Mouse (Mus musculus) ES-E14 (cell line): ENCODE data around the gene Cfap61. TPM values are rescaled to one million over a fixed set of nuclear protein-coding genes. Genes with fewer than 3 reads are reported as not detected.

Experiments
- DNase-seq: peaks from one replicate; pipeline ENCODE4 v3.0.0-alpha.2; 2013; ENCODE audit warnings: low read depth, low spot score
- H3K27ac ChIP-seq: 2 replicates; pipeline ENCODE4 v1.5.1; 2012; ENCODE audit warnings: low read depth, mild to moderate bottlenecking, low read length, moderate library complexity, mixed read lengths; ENCODE audit not compliant: poor library complexity, insufficient read depth, severe bottlenecking
- H3K36me3 ChIP-seq: 2 replicates; pipeline ENCODE4 v1.6.1; 2012; ENCODE audit warnings: mild to moderate bottlenecking, low read length, moderate library complexity, mixed read lengths; ENCODE audit not compliant: control insufficient read depth, poor library complexity, insufficient read depth, severe bottlenecking
- H3K4me1 ChIP-seq, 2 experiments: fragments of 150-350 bp in 1 of 2; sonication (generic) in 1 of 2; 2 replicates each; pipeline ENCODE4 v1.6.1; 2012; ENCODE audit warnings: low read length in 2 of 2, mild to moderate bottlenecking in 1 of 2, mixed read lengths in 1 of 2; ENCODE audit not compliant: control insufficient read depth in 2 of 2, insufficient read depth in 2 of 2, poor library complexity in 1 of 2
- H3K4me3 ChIP-seq, 2 experiments: fragments of 150-350 bp in 1 of 2; sonication (generic) in 1 of 2; 2 replicates each; pipeline ENCODE4 v1.5.1; 2012; ENCODE audit warnings: low read length in 2 of 2, low read depth in 1 of 2, mild to moderate bottlenecking in 1 of 2, mixed read lengths in 1 of 2; ENCODE audit not compliant: insufficient read depth in 1 of 2, poor library complexity in 1 of 2, severe bottlenecking in 1 of 2
- H3K9ac ChIP-seq: 2 replicates; pipeline ENCODE4 v1.6.1; 2012; ENCODE audit warnings: low read depth, mild to moderate bottlenecking, low read length, mixed read lengths; ENCODE audit not compliant: poor library complexity, insufficient read depth, severe bottlenecking
- H3K9me3 ChIP-seq: fragments of 150-350 bp; sonication (generic); 2 replicates; pipeline ENCODE4 v1.6.1; 2012; ENCODE audit warnings: low read depth, mild to moderate bottlenecking, low read length; ENCODE audit not compliant: control insufficient read depth, insufficient read depth
- CHD2 ChIP-seq: IDR thresholded peaks from 2 replicates; pipeline ENCODE4 v1.6.1; 2014; ENCODE audit warnings: mild to moderate bottlenecking, low read depth, low read length, inconsistent platforms
- HCFC1 ChIP-seq: IDR thresholded peaks from 2 replicates; pipeline ENCODE4 v1.6.1; 2012; ENCODE audit warnings: low read length, inconsistent platforms, borderline replicate concordance; ENCODE audit not compliant: insufficient read depth
- MAFK ChIP-seq: IDR thresholded peaks from 2 replicates; pipeline ENCODE4 v1.6.1; 2014; ENCODE audit warnings: mild to moderate bottlenecking, low read depth, low read length, inconsistent platforms; ENCODE audit not compliant: insufficient read depth
- ZC3H11A ChIP-seq: IDR thresholded peaks from 2 replicates; pipeline ENCODE4 v1.6.1; 2012; ENCODE audit warnings: low read depth, mild to moderate bottlenecking, inconsistent platforms, low read length, borderline replicate concordance
- ZNF384 ChIP-seq: IDR thresholded peaks from 2 replicates; pipeline ENCODE4 v1.6.1; 2012; ENCODE audit warnings: low read depth, low read length, inconsistent platforms
- in situ Hi-C, 2 experiments: fragments of 600-800 bp; cut with MboI; formaldehyde crosslinking; loops; one replicate each; pipeline ENCODE4 v1.15.1; 2025; ENCODE audit warnings: low sequenced_read_pairs in 2 of 2, inconsistent platforms in 1 of 2; ENCODE audit not compliant: unreplicated experiment in 2 of 2
- total RNA-seq: library from RNA; depleted of rRNA; stranded (reverse); fragments of 300-350 nt; gene quantifications from 2 replicates; pipeline ENCODE4 v1.2.3, GENCODE M21; 2012

Cfap61 gene
- total RNA-seq, 1 experiment: 0.45 TPM

DNA sequence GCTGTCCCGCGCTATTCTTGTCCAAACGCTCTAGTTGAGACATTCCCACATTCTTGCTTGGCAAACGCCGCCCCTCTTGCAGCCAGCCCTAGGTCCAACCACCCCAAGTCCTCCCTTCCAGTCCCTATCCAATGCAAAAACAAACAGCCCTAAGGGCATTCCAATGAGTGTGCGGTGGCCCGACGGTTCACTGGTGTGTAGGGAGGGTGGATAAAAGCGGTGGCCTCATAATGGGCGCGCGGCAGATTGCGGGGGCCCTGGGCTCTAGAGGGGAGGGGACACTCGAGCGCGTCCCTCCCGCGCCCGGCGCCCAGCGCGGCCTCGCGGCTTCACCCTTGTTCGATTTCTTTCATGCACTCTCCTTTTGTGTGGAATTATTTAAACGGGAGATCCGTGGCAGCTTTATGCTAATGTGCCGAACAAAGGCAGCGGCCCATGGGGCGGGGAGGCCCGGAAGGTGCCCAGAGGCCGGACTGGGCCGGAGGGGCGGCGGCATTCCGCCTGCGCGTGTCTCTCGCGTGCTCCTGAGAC is 283.6 kb downstream of the Cfap61 start:
- Histone ChIP-seq H3K4me1 (peaks cover 0 to 11% of the 10 kb centered on the region in 2 experiments; a peak in 1 of 4 replicates), H3K4me3 (peak overlapping the region; percentile 8 to 13; a peak in 2 of 4 replicates), H3K9ac (no peak overlapping the region), H3K36me3 (no peaks in the 10 kb centered on the region), H3K9me3 (no peaks in the 10 kb centered on the region), H3K27ac (no peak overlapping the region)
- in situ Hi-C loops: loop anchor here in 1 of 2 experiments (25.0 kb wide), 2 partner anchors 256 to 1819 kb away; partner anchors contain the start of gene Foxa2
- DNase-seq: no peak
- TF ChIP-seq ZNF384 (no peak), MAFK (no peak), HCFC1 (no peak), CHD2 (no peak), ZC3H11A (no peak)

DNA sequence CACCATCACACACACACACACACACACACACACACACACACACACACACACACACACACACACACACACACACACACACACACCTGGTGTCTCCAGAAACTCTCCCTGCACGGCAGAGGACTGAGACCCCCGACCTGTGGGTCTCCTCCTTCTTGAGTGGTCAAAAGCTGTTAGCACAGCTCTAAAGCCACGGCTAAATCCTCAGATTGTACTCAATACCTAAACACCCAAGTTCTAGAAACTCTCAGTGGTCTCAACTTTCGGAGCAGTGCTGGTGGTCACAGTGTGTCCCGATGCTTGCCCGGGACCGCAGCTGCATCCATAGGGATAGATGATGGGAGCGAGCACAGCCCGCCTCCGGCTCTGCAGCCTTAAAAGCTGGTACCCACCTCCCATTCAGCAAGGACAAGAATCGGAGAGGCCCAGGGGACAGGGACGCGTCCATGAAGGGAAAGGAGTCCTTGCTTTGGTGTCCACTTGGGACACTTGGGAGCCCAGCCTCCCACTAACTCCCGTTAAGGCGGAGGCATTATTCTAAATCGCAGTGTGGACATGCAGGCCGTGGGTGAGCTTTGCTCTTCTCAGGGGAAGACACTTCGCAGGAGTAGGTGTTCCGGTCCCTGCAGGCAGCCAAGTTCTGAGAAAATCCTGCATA is 284.4 kb downstream of the Cfap61 start:
- in situ Hi-C loops: loop anchor here in 1 of 2 experiments (25.0 kb wide), 2 partner anchors 257 to 1818 kb away; partner anchors contain the start of gene Foxa2
- no peaks in the 10 kb centered on the region for H3K9me3 ChIP-seq
- TF ChIP-seq CHD2 (no peak), HCFC1 (no peak), ZNF384 (no peak), MAFK (no peak), ZC3H11A (no peak)
- H3K4me3 ChIP-seq: no peak overlapping the region
- no peaks in the 10 kb centered on the region for H3K36me3 ChIP-seq
- no peak overlapping the region for H3K9ac ChIP-seq
- peaks cover 0 to 16% of the 10 kb centered on the region in 2 experiments; a peak in 1 of 4 replicates for H3K4me1 ChIP-seq
- no peak overlapping the region for H3K27ac ChIP-seq
- no peak for DNase-seq

GRCm38 (mm10) chr2:146219791-146220190 is 285.2 kb downstream of the Cfap61 start:
- in situ Hi-C loops: loop anchor here (5.0 to 25.0 kb wide), 4 partner anchors 257 to 1818 kb away; partner anchors contain the start of gene Foxa2 (in 1 of the 2)
- Histone ChIP-seq H3K4me3 (no peak overlapping the region), H3K27ac (no peak overlapping the region), H3K36me3 (no peaks in the 10 kb centered on the region), H3K9ac (no peak overlapping the region), H3K9me3 (no peaks in the 10 kb centered on the region), H3K4me1 (peaks cover 0 to 13% of the 10 kb centered on the region in 2 experiments; a peak in 1 of 4 replicates)
- DNase-seq: no peak
- TF ChIP-seq MAFK (no peak), CHD2 (no peak), ZC3H11A (no peak)

DNA sequence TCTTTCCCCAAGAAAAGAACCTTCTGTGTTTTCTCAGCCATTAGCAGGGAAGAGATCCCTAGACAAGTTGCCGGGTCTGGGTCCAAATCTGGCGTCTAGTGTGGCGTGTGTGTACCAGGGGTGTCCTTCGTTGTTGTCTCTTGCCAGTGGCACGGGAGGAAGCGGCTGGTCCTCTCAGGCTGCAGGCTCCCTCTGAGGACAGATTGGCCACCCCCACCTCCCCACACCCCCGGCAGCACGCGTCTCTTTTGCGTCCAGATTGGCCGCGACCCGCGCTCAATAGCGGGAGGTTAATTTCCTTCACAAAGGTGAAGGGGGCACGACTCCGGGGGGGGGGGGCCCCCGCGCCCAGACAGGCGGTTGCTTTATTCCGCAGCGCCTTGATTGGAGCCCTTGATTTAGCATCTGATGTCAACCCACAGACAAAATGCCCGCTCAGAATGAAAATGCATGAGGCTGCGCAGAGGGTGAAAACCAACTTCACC is 286.0 kb downstream of the Cfap61 start:
- Histone ChIP-seq H3K27ac (no peak overlapping the region), H3K9ac (no peak overlapping the region), H3K9me3 (no peaks in the 10 kb centered on the region), H3K4me3 (peak overlapping the region; percentile 56 to 75; a peak in 3 of 4 replicates), H3K36me3 (no peaks in the 10 kb centered on the region), H3K4me1 (peaks cover 0 to 13% of the 10 kb centered on the region in 2 experiments; a peak in 1 of 4 replicates)
- no peak for DNase-seq
- no peak for TF ChIP-seq HCFC1
- no peak for TF ChIP-seq ZC3H11A
- TF ChIP-seq MAFK: no peak
- no peak for TF ChIP-seq ZNF384
- no peak for TF ChIP-seq CHD2
- in situ Hi-C loops: loop anchor here (5.0 to 25.0 kb wide), 4 partner anchors 258 to 1817 kb away; partner anchors contain the start of gene Foxa2 (in 1 of the 2)
